Mouse (Mus musculus) Muller cell, postnatal 12 days (primary cell): ENCODE measurements at regions not wholly inside any gene's neighbourhood (a gene's known extent, or its start where the extent isn't known, plus 50 kb on each side); places are given as distances from the start of the nearest gene placed in this dataset.
"Not testable (repeated sequence)": the region's sequence is repeated elsewhere in the genome, so short reads cannot be mapped to it uniquely, and the experiment has no call there.

Experiments used
- DNase-seq: peaks from one replicate; pipeline ENCODE4 v3.0.0-alpha.2; 2015; ENCODE audit errors: inconsistent ontology term

DNA sequence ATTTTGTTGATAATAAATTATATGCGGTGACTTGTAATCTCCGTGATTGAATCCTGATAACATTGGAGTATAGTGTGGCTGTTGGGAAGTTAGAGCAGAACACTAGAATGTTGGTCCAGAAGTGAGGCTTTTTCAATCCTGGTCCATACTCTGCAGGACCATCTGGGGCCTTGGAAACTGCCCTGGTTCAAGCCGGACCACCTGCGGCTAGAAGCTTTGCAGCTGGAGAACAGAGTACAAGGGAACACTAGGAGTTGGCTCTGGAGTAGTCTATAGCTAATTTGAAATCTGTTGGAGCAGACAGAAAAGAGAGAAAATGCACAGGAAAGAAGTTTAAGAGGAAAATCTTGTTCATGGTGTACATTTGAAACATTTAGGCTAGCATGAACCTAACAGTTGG lies 79.0 kb downstream of the Casp12 start:
- no peak for DNase-seq

DNA sequence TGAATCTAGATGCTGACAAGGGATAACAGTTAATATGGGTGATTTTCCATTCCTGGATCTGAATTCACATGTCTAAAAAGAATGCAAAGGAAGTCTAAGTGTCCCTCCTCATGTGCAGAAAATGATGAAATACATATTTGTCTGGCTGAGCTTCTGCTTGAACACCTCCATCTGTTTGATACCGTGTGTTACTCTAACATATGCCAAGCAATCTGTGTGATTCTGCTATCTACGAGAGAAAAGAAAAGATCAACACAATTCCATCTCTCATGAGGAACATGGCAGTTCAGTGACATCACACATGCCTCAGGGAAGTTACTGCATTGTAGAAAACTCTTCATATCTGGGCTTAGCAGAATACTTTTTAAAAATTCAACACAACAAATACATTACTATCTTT lies 103.0 kb downstream of the Casp12 start:
- no peak for DNase-seq

DNA sequence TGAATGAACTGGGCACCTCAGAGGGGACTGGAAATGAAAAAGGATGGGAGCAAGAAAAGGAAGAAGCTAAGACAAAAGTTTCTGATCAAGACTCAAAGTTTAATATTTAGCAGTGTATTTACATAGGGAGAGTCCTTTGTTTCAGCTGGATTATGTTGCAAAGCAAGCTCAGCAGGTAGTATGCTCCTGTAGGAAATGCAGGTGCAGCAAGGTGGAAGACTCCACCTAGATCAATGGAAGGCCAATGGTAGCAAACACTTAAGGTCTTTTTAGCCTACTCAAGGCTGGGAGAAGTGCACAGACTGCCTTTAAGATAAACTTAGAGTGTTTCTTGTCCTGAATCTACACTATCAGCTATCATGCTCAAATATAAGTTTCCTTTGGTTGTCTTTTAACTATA lies 111.4 kb downstream of the Casp12 start:
- DNase-seq: no peak

DNA sequence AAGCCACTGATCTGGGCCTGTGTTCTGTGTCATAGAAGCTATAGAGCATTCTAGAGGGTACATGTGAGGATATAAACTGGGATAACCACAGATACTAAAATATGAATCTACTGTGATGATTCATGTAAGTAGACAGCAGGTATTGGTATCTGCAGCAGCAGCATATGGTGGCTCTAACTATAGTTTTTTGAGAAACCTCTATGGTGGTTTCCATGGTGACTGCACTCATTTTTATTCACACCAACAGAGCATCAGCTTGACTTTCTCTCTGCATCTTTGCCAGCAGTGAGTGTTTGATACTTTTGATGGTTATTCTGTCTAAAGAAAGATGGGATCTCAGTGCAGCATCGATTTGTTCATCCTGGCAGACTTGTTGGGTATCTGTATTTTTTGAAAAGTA lies 126.8 kb downstream of the Casp12 start:
- no peak for DNase-seq

DNA sequence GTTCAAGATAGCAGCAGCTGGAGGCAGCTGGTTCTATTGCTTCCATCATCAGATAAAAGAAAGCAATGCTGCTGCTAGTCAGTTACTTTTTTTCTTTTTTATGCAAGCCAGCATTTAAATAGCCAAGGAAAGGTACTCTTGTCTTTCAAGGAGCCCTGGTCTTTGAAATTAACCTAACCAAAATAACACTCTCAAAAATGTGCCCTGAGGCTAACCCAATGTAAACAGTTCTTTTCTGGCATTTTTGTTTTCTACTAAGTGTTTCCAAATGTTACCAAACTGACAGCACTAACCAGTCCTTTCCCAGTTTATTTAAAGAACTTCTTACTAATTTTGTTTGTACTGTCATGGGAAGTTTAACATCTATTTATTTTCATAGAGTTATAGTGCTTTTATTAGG lies 129.0 kb downstream of the Casp12 start:
- no peak for DNase-seq

DNA sequence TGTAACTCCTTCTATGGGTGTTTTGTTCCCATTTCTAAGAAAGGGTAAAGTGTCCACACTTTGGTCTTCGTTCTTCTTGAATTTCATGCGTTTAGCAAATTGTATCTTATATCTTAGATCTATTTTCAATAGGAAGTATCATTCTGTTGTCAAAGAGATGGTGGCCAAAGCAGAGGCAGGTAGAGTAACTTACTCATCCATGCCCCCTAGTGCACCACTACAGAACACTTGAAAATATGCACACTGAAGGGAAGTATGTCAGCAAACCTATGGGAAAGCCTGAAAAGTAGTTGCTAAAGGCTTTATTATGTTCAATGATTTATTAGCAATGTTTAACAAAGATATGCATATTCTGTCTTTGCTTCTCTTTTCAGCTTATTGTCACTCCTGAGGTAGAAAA lies 140.0 kb downstream of the Casp12 start:
- no peak for DNase-seq

DNA sequence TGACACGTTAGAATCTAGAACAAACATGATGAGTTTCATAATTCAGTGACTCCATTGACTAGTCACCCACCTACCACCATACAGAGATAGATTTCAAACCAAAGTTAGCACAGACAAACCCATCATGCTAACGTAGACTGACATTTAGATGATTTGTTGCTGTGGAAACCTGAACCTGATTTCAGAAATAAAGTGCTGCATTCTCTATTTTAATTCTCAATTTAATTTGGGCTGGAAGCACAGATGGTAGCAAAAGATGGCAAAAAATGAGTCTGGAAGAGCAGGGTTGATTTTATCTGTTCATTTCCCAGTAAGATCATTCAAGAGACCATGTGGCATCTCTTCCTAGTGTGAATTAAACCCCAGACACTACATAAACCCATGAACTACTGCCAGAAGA lies 151.6 kb downstream of the Casp12 start:
- DNase-seq: peak; percentile 26

DNA sequence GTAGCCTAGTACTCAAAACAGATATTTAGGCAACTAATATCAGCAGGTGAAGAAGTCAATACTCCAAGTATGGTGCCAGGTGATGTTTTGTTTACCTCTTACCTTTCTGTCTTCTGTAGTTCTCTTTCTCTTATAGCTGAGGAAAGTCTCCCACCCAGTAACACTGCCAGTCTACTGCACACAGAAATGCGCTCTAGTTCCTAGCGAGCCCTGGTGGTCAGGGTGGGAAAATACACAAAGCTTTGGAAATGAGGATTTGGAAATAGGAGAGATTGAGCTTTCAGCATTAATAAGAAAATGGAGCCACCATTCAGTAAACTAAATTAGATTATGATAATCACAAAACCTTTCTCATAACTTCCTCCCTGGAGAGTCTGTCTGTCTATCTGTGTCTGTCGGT lies 153.1 kb downstream of the Casp12 start:
- no peak for DNase-seq

DNA sequence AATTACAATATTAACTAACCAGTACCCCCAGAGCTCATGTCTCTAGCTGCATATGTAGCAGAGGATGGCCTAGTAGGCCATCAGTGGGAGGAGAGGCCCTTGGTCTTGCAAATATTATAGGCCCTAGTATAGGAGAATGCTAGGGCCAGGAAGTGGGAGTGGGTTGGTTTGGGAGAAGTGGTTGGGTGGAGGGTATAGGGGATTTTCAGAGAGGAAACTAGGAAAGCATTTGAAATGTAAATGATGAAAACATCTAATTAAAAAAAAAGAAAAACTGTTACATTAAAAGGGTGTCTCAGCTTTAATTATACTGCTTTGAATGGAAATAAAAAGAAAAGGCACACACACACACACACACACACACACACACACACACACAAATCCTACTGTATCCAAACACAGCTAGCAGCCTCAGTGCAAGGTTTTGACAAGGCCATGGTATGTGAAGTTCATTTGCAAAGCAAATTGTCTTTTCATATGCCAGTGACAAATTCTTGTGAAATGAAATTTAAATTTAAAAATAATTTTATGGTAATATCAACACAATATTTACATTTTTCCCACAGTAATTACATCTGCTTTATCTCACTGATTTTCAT lies 180.6 kb downstream of the Casp12 start:
- no peak for DNase-seq

DNA sequence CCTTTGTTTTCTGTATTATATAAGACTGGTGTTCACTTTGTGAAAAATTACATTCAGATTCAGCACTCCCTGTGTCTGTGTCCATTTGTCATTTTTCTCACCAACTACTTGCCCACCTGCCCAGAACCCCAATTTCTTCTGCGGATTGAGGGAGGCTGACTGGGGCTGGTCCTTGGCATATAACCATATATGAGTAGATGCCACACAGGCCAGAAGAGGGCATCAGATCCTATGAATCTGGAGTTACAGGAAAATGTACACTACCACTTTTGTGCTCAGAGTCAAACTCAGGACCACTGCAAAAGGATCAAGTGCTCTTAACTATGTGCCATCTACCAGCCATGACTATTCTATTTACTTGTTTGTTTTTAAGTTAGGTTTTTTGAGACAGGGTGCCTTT lies 197.4 kb downstream of the Casp12 start:
- no peak for DNase-seq

DNA sequence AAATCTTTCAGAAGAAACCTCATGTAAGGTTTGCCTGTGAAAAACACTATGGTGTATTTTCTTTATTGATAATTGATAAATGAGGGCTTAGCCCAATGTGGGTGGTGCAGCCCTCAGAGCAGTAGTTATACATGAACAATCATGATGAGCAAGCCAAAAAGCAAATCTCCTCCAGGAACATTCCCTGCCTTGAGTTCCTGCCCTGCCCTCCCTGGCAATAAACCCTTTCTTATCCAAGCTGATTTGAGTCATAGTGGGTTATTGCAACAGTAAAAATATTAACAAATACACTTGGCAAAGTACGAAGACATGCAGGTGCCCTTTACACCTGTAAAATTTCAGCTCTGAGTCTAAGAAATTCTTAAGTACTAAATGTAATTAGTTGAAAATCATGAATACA lies 229.8 kb downstream of the Casp12 start:
- DNase-seq: no peak

DNA sequence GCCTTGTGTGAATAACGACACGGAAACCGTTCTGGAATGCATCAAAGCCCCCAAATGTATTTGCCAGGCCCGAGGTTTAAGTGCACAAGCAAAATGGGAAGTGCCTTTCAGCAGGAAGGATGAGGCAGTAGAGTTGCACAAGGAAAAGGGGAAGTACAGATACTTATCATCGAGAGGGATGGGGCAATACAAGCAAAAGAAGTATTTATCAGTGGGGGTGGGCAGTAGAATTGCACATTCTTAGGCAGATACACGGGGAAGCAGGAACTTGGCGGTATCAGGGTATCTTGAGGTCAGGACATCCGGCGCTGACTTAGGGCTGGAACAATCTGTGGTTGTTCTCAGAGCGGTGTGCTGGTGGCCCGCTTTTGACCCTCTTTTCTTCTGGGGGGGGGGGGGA lies 232.9 kb downstream of the Casp12 start:
- not testable (repeated sequence) for DNase-seq

DNA sequence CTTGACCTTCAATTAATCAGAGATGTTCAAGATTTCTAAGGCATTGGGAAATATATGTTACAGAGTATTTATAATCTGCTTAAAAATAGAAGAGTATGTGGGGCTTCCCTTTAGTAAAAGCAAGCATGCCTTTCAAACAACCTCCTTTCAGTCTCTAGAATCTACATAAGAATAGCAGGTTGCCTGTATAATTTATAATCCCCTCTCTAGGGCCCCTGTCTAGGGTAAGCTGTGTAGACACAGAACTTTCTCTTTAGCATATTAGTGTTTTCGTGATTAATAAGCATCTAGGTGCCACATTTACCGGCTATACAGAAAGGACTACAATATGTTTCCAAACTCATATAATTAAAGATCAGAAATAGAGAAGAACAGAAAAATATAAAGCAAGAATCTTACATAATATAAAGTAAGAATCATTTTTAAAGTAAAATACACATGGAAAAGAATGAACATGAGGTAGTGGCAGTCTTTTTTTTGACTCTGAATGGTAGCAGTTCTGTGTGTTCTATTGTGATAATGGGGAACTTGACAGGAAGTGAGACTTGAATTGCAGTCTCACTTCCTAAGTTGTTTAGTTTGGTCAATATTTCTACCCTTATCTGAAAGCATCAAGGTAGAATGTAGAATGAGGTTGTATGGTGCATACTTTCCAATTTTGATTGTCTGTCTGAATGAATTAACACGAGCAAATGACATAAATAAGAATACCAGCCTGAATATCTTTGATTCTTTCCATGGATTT lies 250.8 kb downstream of the Casp12 start:
- DNase-seq: no peak

DNA sequence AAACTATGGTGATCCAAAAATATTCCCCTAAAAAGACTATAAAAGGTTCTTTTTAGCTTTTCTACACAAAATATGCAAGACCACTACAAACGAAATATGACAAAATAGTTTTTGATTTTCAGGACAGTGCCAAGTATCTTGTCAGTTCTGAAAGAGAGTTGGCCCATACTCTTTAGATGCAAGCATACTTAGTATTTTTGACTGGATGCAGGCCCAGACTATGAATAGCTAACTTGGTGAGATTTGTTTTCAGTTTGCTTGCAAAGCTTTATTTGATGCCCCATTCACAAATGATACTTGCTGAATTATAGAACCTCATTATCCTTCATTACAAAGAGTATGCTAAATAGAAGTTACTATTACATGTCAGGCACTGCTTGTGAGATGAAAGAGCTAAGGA lies 258.8 kb downstream of the Casp12 start:
- DNase-seq: no peak

DNA sequence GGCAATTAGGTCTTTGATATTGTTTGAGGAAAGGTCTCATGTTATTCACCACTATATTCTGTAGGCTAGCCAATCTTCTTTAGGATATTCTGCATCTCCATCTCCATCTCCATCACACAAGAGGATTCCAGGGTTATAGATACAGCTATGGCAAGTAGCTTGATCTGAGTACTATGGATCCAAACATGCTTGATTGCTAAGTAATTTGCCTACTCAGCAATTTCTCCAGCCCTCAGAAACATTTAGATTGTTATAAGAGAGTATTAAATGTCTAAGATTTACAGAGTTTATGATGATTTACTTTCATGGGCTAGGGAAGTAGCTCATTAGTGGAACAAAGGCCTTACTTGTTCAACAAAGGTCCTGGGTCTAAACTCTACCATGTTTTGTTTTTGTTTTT lies 259.8 kb downstream of the Casp12 start:
- no peak for DNase-seq

DNA sequence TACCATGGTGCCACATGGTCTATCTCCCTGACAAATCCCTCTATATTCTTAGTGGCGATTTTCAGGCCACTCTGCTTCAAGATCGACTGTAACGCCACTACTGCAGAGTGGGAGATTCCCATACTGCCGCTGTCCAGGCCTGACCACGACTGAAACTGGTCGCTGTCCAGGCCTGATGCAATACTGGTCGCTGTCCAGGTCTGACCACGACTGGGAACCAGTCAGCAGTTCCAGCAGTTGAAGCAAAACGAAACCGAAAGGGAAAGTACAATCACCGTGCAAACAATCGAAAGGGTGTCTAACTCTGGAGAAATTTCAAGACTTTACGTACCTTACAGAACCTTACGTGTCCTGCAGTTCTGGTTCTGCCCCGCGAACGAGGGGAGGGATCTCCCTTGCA lies 271.5 kb downstream of the Casp12 start:
- DNase-seq: no peak

DNA sequence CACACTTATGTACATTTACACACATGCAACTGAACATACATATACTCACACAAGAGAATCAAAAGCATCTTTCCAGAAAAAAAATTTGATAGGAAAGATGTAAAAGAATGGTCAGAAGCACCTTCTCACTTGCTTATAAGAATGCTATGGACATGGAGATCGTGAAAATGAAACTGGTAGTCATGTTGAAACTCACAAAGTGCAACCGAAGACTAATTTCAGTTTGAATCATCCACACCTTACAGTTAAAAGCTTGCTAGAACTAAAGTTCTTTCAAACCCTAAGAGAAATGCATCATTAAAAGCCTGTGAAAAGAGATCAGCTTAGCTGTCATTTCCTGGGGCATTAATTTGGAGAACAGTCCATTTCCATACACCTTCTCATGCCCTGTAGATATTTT lies 278.2 kb downstream of the Casp12 start:
- DNase-seq: no peak

DNA sequence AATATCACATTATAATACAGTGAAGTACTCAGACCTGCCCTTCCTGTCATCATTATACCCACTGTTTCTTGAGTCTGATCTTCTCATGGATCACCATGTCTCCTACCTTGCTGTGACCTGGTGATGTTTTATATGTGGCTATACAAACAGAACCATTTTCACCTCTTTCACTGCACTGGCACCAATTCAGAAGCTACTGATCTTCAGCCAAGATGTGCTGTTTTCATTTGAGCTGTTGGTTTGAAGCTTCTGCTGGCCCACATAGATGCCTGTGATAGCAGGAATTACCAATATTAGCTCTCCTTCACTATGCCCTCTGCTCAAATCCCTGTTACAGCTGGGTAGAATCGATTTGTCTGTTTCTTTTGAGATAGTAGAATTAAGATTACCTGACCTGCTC lies 282.3 kb downstream of the Casp12 start:
- DNase-seq: no peak

DNA sequence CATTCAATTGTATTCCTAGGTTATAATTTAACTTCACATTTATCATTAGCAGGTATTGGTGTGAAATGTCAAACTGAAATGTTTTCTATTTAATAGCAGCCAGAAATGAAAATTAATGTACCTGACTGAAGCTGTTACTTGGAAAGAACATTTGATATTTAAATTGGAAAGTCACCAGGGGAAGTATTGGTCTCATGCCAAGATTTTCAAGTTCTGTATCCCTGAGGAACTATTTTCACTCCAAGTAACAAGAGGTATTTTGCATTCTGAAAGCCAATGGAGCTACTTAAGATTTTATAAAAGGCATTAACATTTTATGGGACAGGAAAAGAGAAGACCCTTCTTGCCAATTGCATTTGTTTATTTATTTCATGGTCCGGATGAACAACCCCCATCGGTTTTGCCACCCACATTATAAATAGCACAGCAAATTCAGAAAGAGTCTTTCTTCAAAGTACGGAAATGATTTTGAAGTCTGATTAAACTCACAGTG lies 289.3 kb downstream of the Casp12 start:
- DNase-seq: no peak

DNA sequence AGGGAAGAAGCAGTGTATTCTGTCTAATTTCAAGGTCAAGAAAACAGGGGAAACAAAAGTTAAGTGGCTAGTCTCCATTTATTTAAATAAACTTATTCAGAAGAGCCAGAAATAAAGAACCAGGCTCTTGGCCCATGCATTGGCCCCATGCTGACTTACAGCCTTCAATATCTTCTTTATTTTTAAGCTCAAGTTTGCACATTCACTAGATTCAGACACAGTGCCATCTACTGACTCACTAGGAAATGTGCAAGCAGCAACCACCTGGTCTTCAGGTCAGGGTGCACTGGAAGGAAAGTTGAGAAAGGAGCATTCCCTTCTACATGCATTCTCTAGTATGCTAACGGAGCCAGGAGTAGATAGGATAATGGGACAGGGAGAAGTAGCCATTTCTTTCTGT lies 289.7 kb downstream of the Casp12 start:
- peak; percentile 32 for DNase-seq

DNA sequence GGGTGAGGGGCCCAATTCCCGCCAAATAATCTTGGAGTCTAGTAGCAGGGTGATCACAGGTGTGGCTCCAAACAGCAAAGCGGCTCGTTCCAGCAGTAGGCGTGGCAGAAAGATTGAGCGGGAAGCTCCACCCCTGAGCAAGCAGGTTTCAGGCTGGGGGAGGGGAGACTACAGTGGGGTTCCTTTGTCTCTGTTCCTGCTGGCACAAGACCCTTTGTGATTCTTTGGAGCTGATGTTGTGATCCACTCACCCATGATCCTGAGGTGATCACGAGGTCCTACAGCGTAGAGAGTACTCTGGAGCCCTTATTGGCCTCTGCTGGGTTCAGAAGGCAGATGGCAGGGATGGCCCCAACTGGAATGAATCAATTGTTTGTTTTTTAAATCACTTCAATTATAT lies 318.7 kb downstream of the Casp12 start:
- no peak for DNase-seq

DNA sequence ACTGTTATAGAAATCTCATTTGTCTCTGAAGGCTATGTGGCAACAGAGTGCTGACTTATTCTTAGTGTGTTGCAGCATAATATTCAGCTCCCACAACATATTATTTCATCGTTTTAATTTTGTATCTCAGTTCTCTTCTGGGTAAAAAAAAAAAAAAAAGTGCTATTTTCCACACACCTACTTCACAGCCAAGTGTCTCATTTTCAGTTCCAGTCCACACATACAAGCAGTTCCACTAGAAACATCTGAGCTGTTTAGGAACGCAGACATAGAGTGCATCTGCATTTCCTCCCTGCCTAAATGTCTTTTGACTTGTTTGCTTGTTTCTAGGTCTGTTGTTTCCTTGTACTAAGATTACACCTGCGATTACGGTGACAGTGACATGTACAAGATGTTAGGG lies 328.3 kb downstream of the Casp12 start:
- no peak for DNase-seq

DNA sequence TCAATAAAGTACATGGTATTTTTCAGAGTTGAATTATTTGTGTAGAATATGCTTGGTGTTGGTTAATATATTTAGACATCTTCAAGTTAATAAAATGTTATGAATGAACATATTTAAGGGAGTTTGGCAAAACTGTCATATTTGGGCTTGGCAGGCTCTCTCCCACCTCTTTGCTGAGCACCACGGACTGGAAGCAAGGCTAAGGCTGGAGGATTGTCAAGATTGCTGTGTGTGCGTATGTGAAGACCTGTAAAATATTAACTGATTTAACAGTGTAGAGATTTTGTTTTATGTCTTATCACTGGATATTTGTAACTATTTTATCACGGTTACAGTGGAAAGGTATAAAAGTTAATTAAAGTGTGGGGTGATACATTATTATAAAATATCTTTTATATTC lies 363.3 kb downstream of the Casp12 start:
- DNase-seq: no peak

DNA sequence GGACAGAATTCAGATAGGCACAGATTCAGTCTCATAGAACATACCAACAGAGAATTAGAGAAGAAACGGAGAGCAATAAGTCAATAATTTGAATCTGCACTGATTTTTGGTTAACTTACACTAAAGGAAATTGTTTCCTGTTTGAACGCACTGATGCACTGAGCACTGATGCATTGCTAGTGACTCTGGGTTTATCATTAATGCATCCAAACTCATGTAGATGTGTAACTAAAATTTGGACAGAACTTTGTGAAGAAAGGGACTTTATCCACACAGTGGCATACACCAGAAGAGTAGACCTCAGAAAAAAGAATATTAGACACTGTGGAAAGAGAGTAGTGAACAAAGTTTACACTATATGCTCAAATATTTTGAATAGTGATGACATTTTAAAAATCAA lies 364.2 kb downstream of the Casp12 start:
- no peak for DNase-seq
